Mouse (Mus musculus) hindbrain, embryonic 16.5 days (tissue): ENCODE measurements at regions not wholly inside any gene's neighbourhood (a gene's known extent, or its start where the extent isn't known, plus 50 kb on each side); places are given as distances from the start of the nearest gene placed in this dataset.
A peak's percentile ranks its signal among the peaks of the same experiment; 100 is the strongest.
"Not testable (repeated sequence)": the region's sequence is repeated elsewhere in the genome, so short reads cannot be mapped to it uniquely, and the experiment has no call there.

ENCODE experiments used
- ATAC-seq: fragments of 200-750 bp; cut with Nextera tagmentation; 2 replicates; pipeline ENCODE4 v1.8.0; 2017; ENCODE audit warnings: moderate TSS enrichment, moderate library complexity
- H3K27ac ChIP-seq: fragments of 300-500 bp; sonication (generic); 2 replicates; pipeline ENCODE4 v1.5.1; 2014; ENCODE audit warnings: low read depth, mild to moderate bottlenecking, control low read depth, low read length, moderate library complexity
- H3K27me3 ChIP-seq: fragments of 300-500 bp; sonication (generic); replicated peaks from 2 replicates; pipeline ENCODE4 v1.6.1; 2014; ENCODE audit warnings: low read length; ENCODE audit not compliant: control insufficient read depth, insufficient read depth
- H3K36me3 ChIP-seq: fragments of 300-500 bp; sonication (generic); 2 replicates; pipeline ENCODE4 v1.6.1; 2014; ENCODE audit warnings: mild to moderate bottlenecking, low read length, moderate library complexity, mixed read lengths; ENCODE audit not compliant: control insufficient read depth, insufficient read depth
- H3K4me1 ChIP-seq: fragments of 300-500 bp; sonication (generic); 2 replicates; pipeline ENCODE4 v1.6.1; 2014; ENCODE audit warnings: low read depth, low read length; ENCODE audit not compliant: control insufficient read depth, insufficient read depth
- H3K4me2 ChIP-seq: fragments of 300-500 bp; sonication (generic); 2 replicates; pipeline ENCODE4 v1.6.1; 2014; ENCODE audit warnings: mild to moderate bottlenecking, low read length, control low read depth, moderate library complexity
- H3K4me3 ChIP-seq: fragments of 300-500 bp; sonication (generic); 2 replicates; pipeline ENCODE4 v1.5.1; 2014; ENCODE audit warnings: mild to moderate bottlenecking, low read length, control low read depth, moderate library complexity
- H3K9ac ChIP-seq: fragments of 300-500 bp; sonication (generic); 2 replicates; pipeline ENCODE4 v1.6.1; 2014; ENCODE audit warnings: low read depth, mild to moderate bottlenecking, control low read depth, low read length, moderate library complexity
- H3K9me3 ChIP-seq: fragments of 300-500 bp; sonication (generic); 2 replicates; pipeline ENCODE4 v1.6.1; 2014; ENCODE audit warnings: mild to moderate bottlenecking, low read length, moderate library complexity; ENCODE audit not compliant: control insufficient read depth
- WGBS: fragments of 180-500 bp; shearing (Covaris S2); extraction: QIAGEN DNeasy Blood & Tissue Kit; methylation state at CpG from one replicate; pipeline ENCODE4 v1.1.7; 2014; 5-methylcytosine and 5-hydroxymethylcytosine counted together

DNA sequence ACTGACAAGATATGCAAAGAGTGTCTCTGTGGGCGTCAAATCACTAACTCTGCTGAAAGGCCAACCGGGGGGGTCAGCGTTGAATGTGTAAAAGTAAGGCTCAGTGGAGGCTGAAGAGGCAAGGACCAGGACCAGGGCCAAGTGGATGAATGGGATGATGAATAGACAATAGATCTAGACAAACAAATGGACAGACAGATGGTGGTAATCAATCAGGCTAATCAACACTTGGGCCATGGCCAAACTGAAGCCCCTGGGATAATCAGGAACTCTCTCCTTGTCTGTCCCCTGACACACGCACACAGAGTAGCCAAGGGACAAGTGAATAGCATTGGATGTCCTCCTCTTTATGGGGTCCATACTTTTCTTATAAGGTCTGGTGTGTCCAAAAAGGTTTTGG is 154.9 kb downstream of the Snx18 start:
- H3K27ac ChIP-seq: no peak overlapping the region
- H3K9ac ChIP-seq: no peak overlapping the region
- H3K4me2 ChIP-seq: no peak overlapping the region
- peaks cover 5% of the 10 kb centered on the region; the same call in 1 of the 2 replicates for H3K4me1 ChIP-seq
- 35% methylated on average over 4 of the region's 4 CpGs for WGBS
- peak; percentile 64 for ATAC-seq
- no peaks in the 10 kb centered on the region for H3K27me3 ChIP-seq
- H3K36me3 ChIP-seq: no peaks in the 10 kb centered on the region
- H3K4me3 ChIP-seq: no peak overlapping the region
- H3K9me3 ChIP-seq: no peaks in the 10 kb centered on the region

GRCm38 (mm10) chr13:113454490-113455295 is 161.7 kb downstream of the BC067074 start:
- Histone ChIP-seq H3K4me2 (no peak overlapping the region), H3K27me3 (no peaks in the 10 kb centered on the region), H3K36me3 (no peaks in the 10 kb centered on the region), H3K4me1 (no peaks in the 10 kb centered on the region), H3K9me3 (no peaks in the 10 kb centered on the region), H3K4me3 (no peak overlapping the region), H3K9ac (no peak overlapping the region), H3K27ac (no peak overlapping the region)
- ATAC-seq: no peak
- WGBS: 69% methylated on average over 11 of the region's 11 CpGs

GRCm38 (mm10) chr13:113448378-113448777 is 155.4 kb downstream of the BC067074 start:
- Histone ChIP-seq H3K36me3 (no peaks in the 10 kb centered on the region), H3K4me2 (no peak overlapping the region), H3K9ac (no peak overlapping the region), H3K27ac (no peak overlapping the region), H3K4me1 (no peaks in the 10 kb centered on the region), H3K4me3 (no peak overlapping the region), H3K9me3 (no peaks in the 10 kb centered on the region), H3K27me3 (no peaks in the 10 kb centered on the region)
- whole genome bisulfite sequencing: 91% methylated on average over 1 of the region's 1 CpGs
- no peak for ATAC-seq

DNA sequence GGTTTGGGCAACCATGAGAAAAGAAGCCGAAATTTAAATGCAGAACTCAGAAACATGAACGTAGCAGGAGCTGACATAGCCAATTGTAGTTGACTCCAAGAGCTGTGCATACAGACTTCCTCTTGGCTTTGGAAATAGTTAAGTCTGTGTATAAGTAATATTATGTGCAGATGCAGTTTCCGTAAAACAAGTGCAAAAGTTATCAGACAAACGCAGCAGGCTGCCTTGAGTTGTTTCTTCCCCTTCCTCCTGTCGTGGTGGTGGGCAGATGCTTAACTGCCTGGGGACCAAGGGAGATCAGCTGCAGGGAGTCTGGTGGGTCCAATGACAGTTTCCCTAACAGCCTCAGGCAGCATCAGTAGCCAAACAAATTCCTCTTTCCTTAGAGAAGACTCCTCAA is 153.3 kb downstream of the BC067074 start:
- WGBS: 79% methylated on average over 5 of the region's 5 CpGs
- Histone ChIP-seq H3K4me3 (no peak overlapping the region), H3K9me3 (no peaks in the 10 kb centered on the region), H3K9ac (no peak overlapping the region), H3K4me2 (no peak overlapping the region), H3K4me1 (no peaks in the 10 kb centered on the region), H3K27ac (no peak overlapping the region), H3K36me3 (no peaks in the 10 kb centered on the region), H3K27me3 (no peaks in the 10 kb centered on the region)
- ATAC-seq: no peak

GRCm38 (mm10) chr13:113444481-113444880 is 151.5 kb downstream of the BC067074 start:
- 89% methylated on average over 2 of the region's 2 CpGs for WGBS
- H3K36me3 ChIP-seq, H3K27me3 ChIP-seq, H3K9me3 ChIP-seq, H3K27ac ChIP-seq, H3K4me3 ChIP-seq, ATAC-seq, H3K4me1 ChIP-seq, H3K4me2 ChIP-seq, H3K9ac ChIP-seq: not testable (repeated sequence)

- WGBS: 86% methylated on average over 8 of the region's 8 CpGs
- no peak for ATAC-seq
- Histone ChIP-seq H3K27me3 (no peaks in the 10 kb centered on the region), H3K4me1 (no peaks in the 10 kb centered on the region), H3K4me3 (no peak overlapping the region), H3K36me3 (no peaks in the 10 kb centered on the region), H3K9ac (no peak overlapping the region), H3K27ac (no peak overlapping the region), H3K4me2 (no peak overlapping the region), H3K9me3 (no peaks in the 10 kb centered on the region)
Measured at GRCm38 (mm10) chr13:113443078-113443477, 150.1 kb downstream of the BC067074 start.

DNA sequence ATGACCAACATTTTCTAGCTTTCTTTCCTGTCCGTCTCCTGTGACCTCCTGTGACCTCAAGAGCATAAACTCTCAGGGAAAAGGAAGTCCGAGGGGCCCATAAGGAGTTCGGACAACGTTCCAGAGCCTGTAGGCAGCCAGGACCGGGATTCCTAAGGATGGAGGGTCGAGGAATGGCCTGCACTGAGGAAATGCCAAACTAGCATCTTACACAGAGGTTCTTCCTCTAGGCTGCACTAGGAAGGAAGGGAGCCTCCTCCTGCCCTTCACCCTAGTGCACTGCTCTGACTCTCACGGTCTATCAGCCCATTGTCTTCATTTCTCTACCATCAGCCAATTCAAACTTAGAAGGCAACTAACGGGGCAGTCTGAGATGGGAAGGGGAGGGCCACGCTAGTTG is 149.2 kb downstream of the BC067074 start:
- H3K36me3 ChIP-seq: no peaks in the 10 kb centered on the region
- no peak overlapping the region for H3K9ac ChIP-seq
- no peak overlapping the region for H3K4me2 ChIP-seq
- no peak overlapping the region for H3K4me3 ChIP-seq
- WGBS: 77% methylated on average over 9 of the region's 9 CpGs
- ATAC-seq: no peak
- no peaks in the 10 kb centered on the region for H3K9me3 ChIP-seq
- H3K27me3 ChIP-seq: no peaks in the 10 kb centered on the region
- H3K27ac ChIP-seq: no peak overlapping the region
- H3K4me1 ChIP-seq: no peaks in the 10 kb centered on the region

- ATAC-seq: no peak
- Histone ChIP-seq H3K4me3 (no peak overlapping the region), H3K4me1 (no peaks in the 10 kb centered on the region), H3K9ac (no peak overlapping the region), H3K36me3 (no peaks in the 10 kb centered on the region), H3K4me2 (no peak overlapping the region), H3K9me3 (no peaks in the 10 kb centered on the region), H3K27ac (no peak overlapping the region), H3K27me3 (no peaks in the 10 kb centered on the region)
- 97% methylated on average over 5 of the region's 5 CpGs for WGBS
Measured at GRCm38 (mm10) chr13:113440137-113440536, 147.2 kb downstream of the BC067074 start.

DNA sequence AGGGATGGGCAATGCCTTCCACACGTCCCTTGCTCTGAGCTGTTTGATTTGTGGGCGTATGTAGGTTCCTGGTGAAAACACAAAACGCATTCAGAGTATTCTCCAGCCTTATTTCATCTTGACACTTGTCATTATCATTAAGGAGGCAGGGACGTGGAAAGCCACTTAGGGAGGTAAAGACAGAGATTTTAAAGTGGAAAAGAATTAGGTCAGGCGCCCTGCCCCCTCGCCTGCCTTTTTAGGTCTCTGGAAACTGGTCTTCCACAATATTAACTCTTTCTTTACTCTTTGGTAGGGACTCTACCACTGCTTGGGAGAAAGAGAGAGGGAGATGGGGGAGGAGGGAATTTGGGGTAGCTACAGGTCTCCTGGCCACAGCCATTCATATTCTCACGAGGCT is 146.6 kb downstream of the BC067074 start:
- Histone ChIP-seq H3K27ac (no peak overlapping the region), H3K4me3 (no peak overlapping the region), H3K4me1 (no peaks in the 10 kb centered on the region), H3K9ac (no peak overlapping the region), H3K9me3 (no peaks in the 10 kb centered on the region), H3K4me2 (no peak overlapping the region), H3K36me3 (no peaks in the 10 kb centered on the region), H3K27me3 (no peaks in the 10 kb centered on the region)
- whole genome bisulfite sequencing: 49% methylated on average over 7 of the region's 7 CpGs
- no peak for ATAC-seq
